Mouse (Mus musculus): Measurements from ENCODE around the gene Afap1l2. TPM values are rescaled to one million over a fixed set of nuclear protein-coding genes. Genes with fewer than 3 reads are reported as not detected.

The Afap1l2 gene
- polyA plus RNA-seq, 1 experiment: 15.2 TPM

DNA sequence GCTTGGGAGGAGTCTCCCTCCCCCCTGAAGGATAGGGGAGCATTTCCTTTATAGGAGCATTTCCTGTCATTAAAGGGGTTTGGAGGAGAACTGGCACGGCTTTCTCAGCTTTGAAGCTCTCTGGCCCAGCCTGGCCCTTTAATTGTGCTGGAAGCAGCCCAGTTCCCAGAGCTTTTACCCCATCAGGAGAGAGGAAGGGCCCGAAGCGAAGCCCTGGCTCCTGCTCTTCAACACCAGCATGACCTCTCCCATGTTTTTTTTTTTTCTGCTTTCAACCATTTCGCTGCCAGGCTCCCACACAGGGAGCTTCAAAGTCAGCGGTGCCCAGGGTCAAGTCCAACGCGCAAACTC, 4.6 kb downstream of the Afap1l2 start:
- Histone ChIP-seq H3K4me3 (no peak overlapping the region), H3K4me2 (ENCODE audit: low read depth) (peak overlapping the region; percentile 12), H3K27me3 (ENCODE audit: control insufficient read depth, insufficient read depth, insufficient read length) (no peaks in the 10 kb centered on the region), H3ac (ENCODE audit: control insufficient read depth, insufficient read length) (no peak overlapping the region), H3K79me2 (ENCODE audit: control insufficient read depth, insufficient read depth) (no peaks in the 10 kb centered on the region), H3K36me3 (ENCODE audit: control insufficient read depth, insufficient read depth) (no peaks in the 10 kb centered on the region)
- TF ChIP-seq MYOD1 (IDR thresholded peaks at IDR 0.05; ENCODE audit: control insufficient read depth in 1 of 3, insufficient read length in 2 of 3, low read depth in 2 of 3) (no peak), SRF (IDR thresholded peaks at IDR 0.05; ENCODE audit: control insufficient read depth, insufficient read length, low read depth) (no peak), MAX (IDR thresholded peaks at IDR 0.05; ENCODE audit: low read depth) (no peak), POLR2A (IDR thresholded peaks at IDR 0.05; ENCODE audit: insufficient read length, low read depth) (no peak), REST (IDR thresholded peaks at IDR 0.05; ENCODE audit: insufficient read depth, insufficient read length) (no peak), TCF12 (IDR thresholded peaks at IDR 0.05; ENCODE audit: insufficient read depth, poor library complexity, severe bottlenecking) (no peak), MYOG (IDR thresholded peaks at IDR 0.05; ENCODE audit: control insufficient read depth in 1 of 3, insufficient read depth in 1 of 3, insufficient read length in 2 of 3, low read depth in 2 of 3) (no peak), POLR2AphosphoS2 (IDR thresholded peaks at IDR 0.05; ENCODE audit: insufficient read length, low read depth) (no peak), TCF3 (IDR thresholded peaks at IDR 0.05; ENCODE audit: insufficient read length, low read depth) (no peak), E2F4 (IDR thresholded peaks at IDR 0.05; ENCODE audit: insufficient read depth) (no peak), USF1 (IDR thresholded peaks at IDR 0.05; ENCODE audit: low read depth) (no peak)

GRCm38 (mm10) chr19:57002741-57003459, 5.1 kb downstream of the Afap1l2 start:
- Histone ChIP-seq H3K4me3 (no peak overlapping the region), H3ac (ENCODE audit: control insufficient read depth, insufficient read length) (no peak overlapping the region), H3K79me2 (ENCODE audit: control insufficient read depth, insufficient read depth) (no peaks in the 10 kb centered on the region), H3K4me2 (ENCODE audit: low read depth) (peak overlapping the region; percentile 12), H3K27me3 (ENCODE audit: control insufficient read depth, insufficient read depth, insufficient read length) (no peaks in the 10 kb centered on the region), H3K36me3 (ENCODE audit: control insufficient read depth, insufficient read depth) (no peaks in the 10 kb centered on the region)
- TF ChIP-seq REST (IDR thresholded peaks at IDR 0.05; ENCODE audit: insufficient read depth, insufficient read length) (no peak), USF1 (IDR thresholded peaks at IDR 0.05; ENCODE audit: low read depth) (no peak), E2F4 (IDR thresholded peaks at IDR 0.05; ENCODE audit: insufficient read depth) (no peak), MYOG (IDR thresholded peaks at IDR 0.05; ENCODE audit: control insufficient read depth in 1 of 3, insufficient read depth in 1 of 3, insufficient read length in 2 of 3, low read depth in 2 of 3) (no peak), POLR2A (IDR thresholded peaks at IDR 0.05; ENCODE audit: insufficient read length, low read depth) (no peak), TCF3 (IDR thresholded peaks at IDR 0.05; ENCODE audit: insufficient read length, low read depth) (no peak)

GRCm38 (mm10) chr19:57001926-57002325, 6.1 kb downstream of the Afap1l2 start:
- Histone ChIP-seq H3K36me3 (ENCODE audit: control insufficient read depth, insufficient read depth) (no peaks in the 10 kb centered on the region), H3K27me3 (ENCODE audit: control insufficient read depth, insufficient read depth, insufficient read length) (no peaks in the 10 kb centered on the region), H3K4me2 (ENCODE audit: low read depth) (no peak overlapping the region), H3K4me3 (no peak overlapping the region), H3K79me2 (ENCODE audit: control insufficient read depth, insufficient read depth) (no peaks in the 10 kb centered on the region), H3ac (ENCODE audit: control insufficient read depth, insufficient read length) (no peak overlapping the region)
- TF ChIP-seq MYOD1 (IDR thresholded peaks at IDR 0.05; ENCODE audit: control insufficient read depth in 1 of 3, insufficient read length in 2 of 3, low read depth in 2 of 3) (no peak), POLR2A (IDR thresholded peaks at IDR 0.05; ENCODE audit: insufficient read length, low read depth) (no peak), REST (IDR thresholded peaks at IDR 0.05; ENCODE audit: insufficient read depth, insufficient read length) (no peak), E2F4 (IDR thresholded peaks at IDR 0.05; ENCODE audit: insufficient read depth) (no peak)

DNA sequence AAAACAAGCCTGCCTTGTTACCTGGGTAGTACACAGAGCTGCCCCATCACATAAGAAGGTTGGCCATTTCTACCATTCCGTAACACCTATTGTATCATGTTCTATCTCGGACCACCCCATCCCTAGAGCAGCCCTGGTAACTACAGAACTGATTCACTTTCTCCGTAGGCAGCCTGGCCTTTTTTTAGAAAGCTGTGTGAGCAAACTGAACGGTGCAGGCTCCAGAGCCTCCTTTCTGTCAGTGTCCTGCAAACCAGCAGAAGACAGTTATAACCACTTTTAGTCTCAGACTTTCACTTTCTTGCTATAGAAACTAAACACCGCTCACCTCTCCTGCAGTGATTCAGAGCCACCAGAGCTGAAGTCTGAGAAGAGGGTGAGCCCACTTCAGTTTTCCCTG, 7.4 kb downstream of the Afap1l2 start:
- Histone ChIP-seq H3K36me3 (ENCODE audit: control insufficient read depth, insufficient read depth) (no peaks in the 10 kb centered on the region), H3K79me2 (ENCODE audit: control insufficient read depth, insufficient read depth) (no peaks in the 10 kb centered on the region), H3K27me3 (ENCODE audit: control insufficient read depth, insufficient read depth, insufficient read length) (no peaks in the 10 kb centered on the region), H3ac (ENCODE audit: control insufficient read depth, insufficient read length) (no peak overlapping the region), H3K4me3 (no peak overlapping the region), H3K4me2 (ENCODE audit: low read depth) (no peak overlapping the region)
- TF ChIP-seq USF1 (IDR thresholded peaks at IDR 0.05; ENCODE audit: low read depth) (no peak), MYOD1 (IDR thresholded peaks at IDR 0.05; ENCODE audit: control insufficient read depth in 1 of 3, insufficient read length in 2 of 3, low read depth in 2 of 3) (no peak), E2F4 (IDR thresholded peaks at IDR 0.05; ENCODE audit: insufficient read depth) (no peak), TCF12 (IDR thresholded peaks at IDR 0.05; ENCODE audit: insufficient read depth, poor library complexity, severe bottlenecking) (no peak), POLR2A (IDR thresholded peaks at IDR 0.05; ENCODE audit: insufficient read length, low read depth) (no peak), MYOG (IDR thresholded peaks at IDR 0.05; ENCODE audit: control insufficient read depth in 1 of 3, insufficient read depth in 1 of 3, insufficient read length in 2 of 3, low read depth in 2 of 3) (no peak), POLR2AphosphoS2 (IDR thresholded peaks at IDR 0.05; ENCODE audit: insufficient read length, low read depth) (no peak), SRF (IDR thresholded peaks at IDR 0.05; ENCODE audit: control insufficient read depth, insufficient read length, low read depth) (no peak), REST (IDR thresholded peaks at IDR 0.05; ENCODE audit: insufficient read depth, insufficient read length) (no peak), TCF3 (IDR thresholded peaks at IDR 0.05; ENCODE audit: insufficient read length, low read depth) (no peak), CEBPB (IDR thresholded peaks at IDR 0.05; ENCODE audit: insufficient read depth, poor library complexity, severe bottlenecking) (no peak), MAX (IDR thresholded peaks at IDR 0.05; ENCODE audit: low read depth) (no peak)

GRCm38 (mm10) chr19:56999781-57000180, 8.2 kb downstream of the Afap1l2 start:
- Histone ChIP-seq H3K79me2 (ENCODE audit: control insufficient read depth, insufficient read depth) (no peaks in the 10 kb centered on the region), H3K4me2 (ENCODE audit: low read depth) (no peak overlapping the region), H3K4me3 (no peak overlapping the region), H3K27me3 (ENCODE audit: control insufficient read depth, insufficient read depth, insufficient read length) (no peaks in the 10 kb centered on the region), H3K36me3 (ENCODE audit: control insufficient read depth, insufficient read depth) (no peaks in the 10 kb centered on the region), H3ac (ENCODE audit: control insufficient read depth, insufficient read length) (no peak overlapping the region)
- no peak for TF ChIP-seq POLR2A (IDR thresholded peaks at IDR 0.05; ENCODE audit: insufficient read length, low read depth)
- TF ChIP-seq POLR2AphosphoS2 (IDR thresholded peaks at IDR 0.05; ENCODE audit: insufficient read length, low read depth): no peak
- peak; percentile 40; the same call in 1 of the 2 replicates for TF ChIP-seq CEBPB (IDR thresholded peaks at IDR 0.05; ENCODE audit: insufficient read depth, poor library complexity, severe bottlenecking)
- no peak for TF ChIP-seq TCF3 (IDR thresholded peaks at IDR 0.05; ENCODE audit: insufficient read length, low read depth)
